Mouse (Mus musculus) CH12.LX (cell line): ENCODE measurements around the gene Bud23.

Source experiments
- CHD1 ChIP-seq: IDR thresholded peaks from 2 replicates; pipeline ENCODE4 v1.6.1; 2012; ENCODE audit warnings: low read depth, low read length, improper control_type of control experiment, inconsistent platforms
- CTCF ChIP-seq, 2 experiments: IDR thresholded peaks in 1 of 2; conservative IDR thresholded peaks in 1 of 2; 2 replicates each; pipeline ENCODE4 v1.5.1; 2011 to 2012; ENCODE audit warnings: low read depth in 2 of 2, low read length in 2 of 2, improper control_type of control experiment in 1 of 2, inconsistent platforms in 1 of 2, mild to moderate bottlenecking in 1 of 2, moderate library complexity in 1 of 2
- E2F4 ChIP-seq: IDR thresholded peaks from 2 replicates; pipeline ENCODE4 v1.6.1; 2011; ENCODE audit warnings: low read depth, low read length, improper control_type of control experiment; ENCODE audit not compliant: insufficient replicate concordance
- HCFC1 ChIP-seq: IDR thresholded peaks from 2 replicates; pipeline ENCODE4 v1.6.1; 2012; ENCODE audit warnings: low read depth, mild to moderate bottlenecking, inconsistent platforms, low read length, improper control_type of control experiment
- MAFK ChIP-seq: IDR thresholded peaks from 2 replicates; pipeline ENCODE4 v1.6.1; 2011; ENCODE audit warnings: low read length, improper control_type of control experiment; ENCODE audit not compliant: insufficient replicate concordance
- MAZ ChIP-seq: IDR thresholded peaks from 2 replicates; pipeline ENCODE4 v1.6.1; 2012; ENCODE audit warnings: low read depth, mild to moderate bottlenecking, inconsistent platforms, low read length, improper control_type of control experiment, moderate library complexity
- NELFE ChIP-seq: IDR thresholded peaks from 2 replicates; pipeline ENCODE4 v1.6.1; 2011; ENCODE audit warnings: low read depth, low read length, improper control_type of control experiment
- NRF1 ChIP-seq: IDR thresholded peaks from 2 replicates; pipeline ENCODE4 v1.6.1; 2014; ENCODE audit warnings: low read depth, mild to moderate bottlenecking, inconsistent platforms, low read length, improper control_type of control experiment, moderate library complexity
- POLR2A ChIP-seq: IDR thresholded peaks from 2 replicates; pipeline ENCODE4 v1.6.1; 2011; ENCODE audit warnings: low read depth, mild to moderate bottlenecking, improper control_type of control experiment, low read length
- RAD21 ChIP-seq: IDR thresholded peaks from 2 replicates; pipeline ENCODE4 v1.6.1; 2011; ENCODE audit warnings: low read depth, mild to moderate bottlenecking, low read length, improper control_type of control experiment, moderate library complexity
- TCF12 ChIP-seq: IDR thresholded peaks from 2 replicates; pipeline ENCODE4 v1.6.1; 2014; ENCODE audit warnings: low read depth, mild to moderate bottlenecking, inconsistent platforms, low read length, improper control_type of control experiment
- ZNF384 ChIP-seq: IDR thresholded peaks from 2 replicates; pipeline ENCODE4 v1.6.1; 2012; ENCODE audit warnings: low read depth, low read length, improper control_type of control experiment, inconsistent platforms

DNA sequence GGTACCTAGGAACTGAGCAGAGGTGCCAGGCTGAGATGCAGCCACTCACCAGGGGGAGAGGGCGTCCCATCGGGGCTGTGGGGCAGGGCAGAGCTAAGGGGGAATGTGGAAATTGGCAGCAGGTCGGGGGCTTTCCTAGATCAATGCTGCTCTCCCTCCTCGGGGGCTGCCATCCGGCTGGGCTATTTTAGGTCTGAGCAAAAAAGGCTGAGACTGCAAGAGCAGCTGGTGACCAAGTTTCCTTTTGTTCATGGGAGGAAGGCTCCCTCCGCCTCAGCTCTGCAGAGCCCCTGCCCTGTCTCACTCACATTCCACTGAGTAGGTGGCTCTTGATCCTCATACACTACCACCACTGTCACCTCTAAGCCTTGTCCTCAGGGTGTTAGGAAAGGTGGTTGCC is 24.7 kb downstream of the Bud23 start:
- no peak for TF ChIP-seq TCF12
- TF ChIP-seq NELFE: no peak
- no peak for TF ChIP-seq CTCF (conservative IDR thresholded peaks at IDR 0.05 in 1 of 2, IDR thresholded peaks at IDR 0.05 in 1 of 2; ENCODE audit: low read depth in 2 of 2, low read length in 2 of 2)
- TF ChIP-seq HCFC1: no peak
- TF ChIP-seq NRF1: no peak
- TF ChIP-seq POLR2A: no peak
- TF ChIP-seq E2F4: no peak
- no peak for TF ChIP-seq RAD21
- no peak for TF ChIP-seq MAZ
- TF ChIP-seq MAFK: no peak
- TF ChIP-seq ZNF384: no peak
- no peak for TF ChIP-seq CHD1
